10 mouse cellular contexts compared by ENCODE assay signal in the genomic region with DNA sequence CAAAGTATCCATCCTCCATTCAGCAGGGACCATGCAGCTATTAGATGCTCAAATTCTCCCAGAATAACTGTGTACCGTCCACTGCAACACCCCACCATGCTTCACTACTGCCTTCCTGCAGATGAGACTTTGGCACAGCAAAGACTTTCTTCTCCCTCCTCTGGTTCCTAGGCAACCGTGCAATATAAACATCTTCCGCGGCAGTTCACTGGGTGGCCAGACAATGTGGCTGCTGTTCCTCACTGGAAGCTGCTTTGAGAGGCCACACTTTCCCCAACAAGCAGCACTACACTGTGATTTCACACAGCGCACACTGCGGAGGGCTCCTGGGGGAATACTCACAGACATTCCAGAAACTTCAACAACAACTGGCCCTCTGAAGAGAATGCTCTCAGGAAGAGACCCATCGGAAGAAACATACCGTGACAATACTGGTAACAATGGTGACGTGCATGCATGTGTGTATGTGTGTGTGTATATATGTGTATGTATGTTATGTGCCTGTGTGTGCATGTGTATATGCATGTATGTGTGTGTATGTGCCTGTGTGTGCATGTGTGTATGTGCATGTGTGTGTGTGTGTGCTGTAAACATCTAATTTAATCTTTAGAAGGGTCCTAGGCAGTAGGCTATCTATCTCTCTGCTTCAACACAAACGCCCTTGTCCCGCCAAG. TPM values are rescaled to one million over a fixed set of nuclear protein-coding genes. Genes with fewer than 3 reads are reported as not detected.
DNase-seq lines count a peak whose midpoint lies in the region; ATAC-seq and TF ChIP-seq lines count a peak whose summit lies in the region.
"Had no signal": no experiment of that assay in that cellular context is flagged by ENCODE, and none has a peak within 500 bp of the region (broad histone marks: within the 10 kb centered on the region; RNA-seq: fewer than 3 reads in every experiment).

No protein-coding gene starts in this region.

- H3K4me2 ChIP-seq in kidney, postnatal 0 days (ENCODE audit: low read length) = no peak overlapping the region
- H3K4me2 ChIP-seq in forebrain, embryonic 16.5 days (ENCODE audit: low read length) = no peak overlapping the region
- no peak overlapping the region for H3K4me2 ChIP-seq in midbrain, embryonic 11.5 days

- no peak for TF ChIP-seq CTCF in kidney, postnatal 0 days (IDR thresholded peaks at IDR 0.05; ENCODE audit: low read depth)

- ATAC-seq in kidney, postnatal 0 days (replicated peaks; ENCODE audit: low FRiP score, low read depth) = no peak; the same call in 1 of the 2 replicates
- ATAC-seq in forebrain, embryonic 16.5 days = peak; percentile 71
- peak; percentile 83 for ATAC-seq in midbrain, embryonic 11.5 days (ENCODE audit: low FRiP score)
- no peak for ATAC-seq in inflammation-experienced regulatory T-cells, adult 6 months
- ATAC-seq in activated CD4-positive, CD25-positive, alpha-beta regulatory T cell, adult 4 months = no peak

- H3K9me3 ChIP-seq in kidney, postnatal 0 days (replicated peaks; ENCODE audit: low read length) = no peaks in the 10 kb centered on the region
- H3K9me3 ChIP-seq in forebrain, embryonic 16.5 days (ENCODE audit: control insufficient read depth, low read length) = no peaks in the 10 kb centered on the region
- no peaks in the 10 kb centered on the region for H3K9me3 ChIP-seq in midbrain, embryonic 11.5 days (ENCODE audit: control insufficient read depth, low read length)

- WGBS in kidney, postnatal 0 days = 27% methylated on average over 11 of the region's 11 CpGs
- 25% methylated on average over 11 of the region's 11 CpGs for WGBS in forebrain, embryonic 16.5 days
- 49% methylated on average over 11 of the region's 11 CpGs for WGBS in midbrain, embryonic 11.5 days

- no peaks in the 10 kb centered on the region for H3K4me1 ChIP-seq in kidney, postnatal 0 days (replicated peaks; ENCODE audit: insufficient read depth, low read length)
- peaks cover 9% of the 10 kb centered on the region for H3K4me1 ChIP-seq in forebrain, embryonic 16.5 days (replicated peaks; ENCODE audit: control insufficient read depth, insufficient read depth, low read length)
- H3K4me1 ChIP-seq in midbrain, embryonic 11.5 days (ENCODE audit: control insufficient read depth, insufficient read depth, low read length) = peaks cover 10% of the 10 kb centered on the region

- no peaks in the 10 kb centered on the region for H3K27me3 ChIP-seq in kidney, postnatal 0 days (ENCODE audit: insufficient read depth, low read length)
- H3K27me3 ChIP-seq in forebrain, embryonic 16.5 days (replicated peaks; ENCODE audit: control insufficient read depth, insufficient read depth, low read length) = no peaks in the 10 kb centered on the region
- no peaks in the 10 kb centered on the region for H3K27me3 ChIP-seq in midbrain, embryonic 11.5 days (ENCODE audit: control insufficient read depth, insufficient read depth, low read length)
- H3K27me3 ChIP-seq: CH12.LX had no signal

- no peak overlapping the region for H3K4me3 ChIP-seq in kidney, postnatal 0 days (replicated peaks; ENCODE audit: low read depth, low read length)
- H3K4me3 ChIP-seq in forebrain, embryonic 16.5 days (replicated peaks; ENCODE audit: low read length) = no peak overlapping the region
- H3K4me3 ChIP-seq in midbrain, embryonic 11.5 days (ENCODE audit: low read depth, low read length) = no peak overlapping the region
- H3K4me3 ChIP-seq: myocyte had no signal

- no peak overlapping the region for H3K27ac ChIP-seq in kidney, postnatal 0 days
- no peak overlapping the region for H3K27ac ChIP-seq in forebrain, embryonic 16.5 days (ENCODE audit: low read length)
- no peak overlapping the region for H3K27ac ChIP-seq in midbrain, embryonic 11.5 days (ENCODE audit: low read depth, low read length)

- no peak overlapping the region for H3K9ac ChIP-seq in kidney, postnatal 0 days (ENCODE audit: low read depth, low read length)
- H3K9ac ChIP-seq in forebrain, embryonic 16.5 days (replicated peaks; ENCODE audit: low read depth, low read length) = no peak overlapping the region
- H3K9ac ChIP-seq in midbrain, embryonic 11.5 days (ENCODE audit: low read length) = no peak overlapping the region

- DNase-seq in kidney, postnatal 0 days (ENCODE audit: low spot score) = peak; percentile 78
- DNase-seq in kidney, postnatal 25 days = no peak
- peak; percentile 6 for DNase-seq in layer of hippocampus, adult 11-12 months (ENCODE audit: low spot score)
- DNase-seq in midbrain, embryonic 11.5 days (ENCODE audit: low spot score, missing footprints) = peak; percentile 88
- peak; percentile 61 for DNase-seq in yolk sac, embryonic 10.5 days (ENCODE audit: low spot score)

- H3K36me3 ChIP-seq in kidney, postnatal 0 days (ENCODE audit: insufficient read depth, low read length) = no peaks in the 10 kb centered on the region
- H3K36me3 ChIP-seq in forebrain, embryonic 16.5 days (ENCODE audit: control insufficient read depth, insufficient read depth) = no peaks in the 10 kb centered on the region
- no peaks in the 10 kb centered on the region for H3K36me3 ChIP-seq in midbrain, embryonic 11.5 days (ENCODE audit: control insufficient read depth, insufficient read depth, low read length)

RNA-seq across cellular contexts. Expression of a gene that starts 13.0 kb away (rescaled TPM):
- 3.5 and 4.1 TPM in 2 replicates for polyA plus RNA-seq in kidney, postnatal 0 days (2015; fragmentation: Nextera tagmentation; extraction: Ambion mirVana)
- polyA plus RNA-seq in forebrain, embryonic 16.5 days (2015; fragmentation: Nextera tagmentation; extraction: Ambion mirVana) = 2.1 and 2.3 TPM in 2 replicates
- polyA plus RNA-seq in midbrain, embryonic 11.5 days (2014; fragmentation: Nextera tagmentation; extraction: Ambion mirVana) = 0.11 and 0.52 TPM in 2 replicates
- polyA plus RNA-seq in inflammation-experienced regulatory T-cells, adult 6 months (2017; shearing (Covaris generic)) = 1 to 10 TPM; 1.9 to 3.6 (median 2.4) TPM
- polyA plus RNA-seq in activated CD4-positive, CD25-positive, alpha-beta regulatory T cell, adult 4 months (2017; shearing (Covaris generic)) = 1 to 10 TPM in 1 of 2 experiments, under 1 TPM in 1; 0.93 to 1.1 TPM

RNA-seq across cellular contexts. Expression of a gene that starts 41.2 kb away (rescaled TPM):
- polyA plus RNA-seq in kidney, postnatal 0 days (2015; fragmentation: Nextera tagmentation; extraction: Ambion mirVana) = 23.0 and 29.2 TPM in 2 replicates
- 0.52 TPM in 1 of 2 replicates, not detected in the other for polyA plus RNA-seq in forebrain, embryonic 16.5 days (2015; fragmentation: Nextera tagmentation; extraction: Ambion mirVana)
- not detected in 2 replicates for polyA plus RNA-seq in midbrain, embryonic 11.5 days (2014; fragmentation: Nextera tagmentation; extraction: Ambion mirVana)
- under 1 TPM in 2 of 3 experiments, not detected in 1; 0.51 to 0.72 TPM for polyA plus RNA-seq in inflammation-experienced regulatory T-cells, adult 6 months (2017; shearing (Covaris generic))
- polyA plus RNA-seq in activated CD4-positive, CD25-positive, alpha-beta regulatory T cell, adult 4 months (2017; shearing (Covaris generic)) = not detected
- polyA plus RNA-seq: myocyte had no signal

Comparison
In these comparisons a context has a peak if more than half of its experiments do, and no peak if none do; other contexts are left out.
1. DNase-seq: peak in kidney, postnatal 0 days (single experiment), layer of hippocampus, adult 11-12 months (single experiment), midbrain, embryonic 11.5 days (single experiment) and yolk sac, embryonic 10.5 days (single experiment); none in kidney, postnatal 25 days (0 of 2).
2. ATAC-seq: peak in forebrain, embryonic 16.5 days (single experiment) and midbrain, embryonic 11.5 days (single experiment); none in kidney, postnatal 0 days (single experiment), inflammation-experienced regulatory T-cells, adult 6 months (single experiment) and activated CD4-positive, CD25-positive, alpha-beta regulatory T cell, adult 4 months (single experiment).
3. RNA of a gene that starts 41.2 kb away (polyA plus RNA-seq): 23.0 to 29.2 TPM in kidney, postnatal 0 days; 0.51 to 0.72 TPM in inflammation-experienced regulatory T-cells, adult 6 months, not detected in activated CD4-positive, CD25-positive, alpha-beta regulatory T cell, adult 4 months, 0.52 TPM in forebrain, embryonic 16.5 days and not detected in midbrain, embryonic 11.5 days; every median in the first group is over 10 times any median in the second.